Mouse (Mus musculus) adrenal gland, postnatal 4 days (tissue): ENCODE data around the gene Syne4. TPM values are rescaled to one million over a fixed set of nuclear protein-coding genes. Genes with fewer than 3 reads are reported as not detected.

Experiments used
- total RNA-seq, 2 experiments: library from RNA; stranded (reverse); gene quantifications; 2 replicates each; pipeline ENCODE4 v1.2.3; 2021

Gene Syne4
- total RNA-seq, 2 experiments from 2014 or later, result 40.1 to 60.6 TPM

Other genes starting within 250 kb of the Syne4 start
- 1 to 10 TPM; 1.4 to 2.3 TPM for gene Zfp82, start 241.9 kb upstream of the Syne4 start, total RNA-seq
- gene Gm26920, start 224.4 kb upstream of the Syne4 start, total RNA-seq, result not detected
- gene Zfp566, start 224.3 kb upstream of the Syne4 start, total RNA-seq, result 1 to 10 TPM; 6.1 to 7.0 TPM
- 10 to 100 TPM; 50.7 to 52.1 TPM for gene Zfp260, start 220.0 kb upstream of the Syne4 start, total RNA-seq
- gene Zfp382, start 192.9 kb upstream of the Syne4 start, total RNA-seq, result 10 to 100 TPM in 1 of 2 experiments, 1 to 10 TPM in 1; 8.0 to 10.2 TPM
- 10 to 100 TPM; 77.4 to 83.3 TPM for gene Zfp146, start 145.1 kb upstream of the Syne4 start, total RNA-seq
- 100 to 1,000 TPM; 176 to 250 TPM for gene Cox7a1, start 130.7 kb upstream of the Syne4 start, total RNA-seq
- gene Capns1, start 116.0 kb upstream of the Syne4 start, total RNA-seq, result 100 to 1,000 TPM; 418 to 431 TPM
- gene Polr2i, start 82.9 kb upstream of the Syne4 start, total RNA-seq, result 10 to 100 TPM; 82.1 to 84.3 TPM
- 10 to 100 TPM; 84.3 to 85.1 TPM for gene Tbcb, start 82.5 kb upstream of the Syne4 start, total RNA-seq
- not detected for gene Ovol3, start 79.1 kb upstream of the Syne4 start, total RNA-seq
- gene Thap8, start 34.7 kb upstream of the Syne4 start, total RNA-seq, result under 1 TPM; 0.54 to 0.70 TPM
- gene Wdr62, start 34.4 kb upstream of the Syne4 start, total RNA-seq, result 10 to 100 TPM; 12.1 to 13.5 TPM
- 10 to 100 TPM; 50.8 to 59.8 TPM for gene Clip3, start 23.1 kb upstream of the Syne4 start, total RNA-seq
- 10 to 100 TPM; 58.1 to 59.4 TPM for gene Alkbh6, start 6.1 kb upstream of the Syne4 start, total RNA-seq
- 1 to 10 TPM; 1.4 to 1.7 TPM for gene E130208F15Rik, start 6.9 kb downstream of the Syne4 start, total RNA-seq
- 10 to 100 TPM; 12.4 to 15.0 TPM for gene Sdhaf1, start 9.1 kb downstream of the Syne4 start, total RNA-seq
- 10 to 100 TPM; 18.7 to 19.5 TPM for gene Lrfn3, start 48.0 kb downstream of the Syne4 start, total RNA-seq
- gene Tyrobp, start 99.0 kb downstream of the Syne4 start, total RNA-seq, result 10 to 100 TPM; 26.6 to 40.2 TPM
- 1 to 10 TPM; 1.6 to 2.2 TPM for gene Hcst, start 105.0 kb downstream of the Syne4 start, total RNA-seq
- gene Nfkbid, start 106.9 kb downstream of the Syne4 start, total RNA-seq, result 1 to 10 TPM; 2.1 to 2.3 TPM
- 10 to 100 TPM; 49.5 to 59.1 TPM for gene Aplp1, start 130.7 kb downstream of the Syne4 start, total RNA-seq
- 1 to 10 TPM in 1 of 2 experiments, under 1 TPM in 1; 0.14 to 1.3 TPM for gene Kirrel2, start 142.9 kb downstream of the Syne4 start, total RNA-seq
- gene Nphs1, start 143.5 kb downstream of the Syne4 start, total RNA-seq, result 1 to 10 TPM in 1 of 2 experiments, under 1 TPM in 1; 0.08 to 7.1 TPM
- gene Prodh2, start 178.8 kb downstream of the Syne4 start, total RNA-seq, result 10 to 100 TPM; 11.6 to 24.9 TPM
- gene Arhgap33, start 220.3 kb downstream of the Syne4 start, total RNA-seq, result 10 to 100 TPM; 19.3 to 22.9 TPM
- gene Hspb6, start 237.4 kb downstream of the Syne4 start, total RNA-seq, result 10 to 100 TPM; 36.3 to 45.7 TPM
- gene Proser3, start 237.5 kb downstream of the Syne4 start, total RNA-seq, result 10 to 100 TPM; 12.9 to 16.3 TPM
- 10 to 100 TPM; 67.7 to 78.0 TPM for gene Lin37, start 245.0 kb downstream of the Syne4 start, total RNA-seq
- 10 to 100 TPM; 70.4 to 75.2 TPM for gene U2af1l4, start 248.5 kb downstream of the Syne4 start, total RNA-seq
- gene Gm49396, start 248.5 kb downstream of the Syne4 start, total RNA-seq, result 1 to 10 TPM; 7.6 to 8.7 TPM
- gene Psenen, start 248.8 kb downstream of the Syne4 start, total RNA-seq, result 100 to 1,000 TPM; 125 to 131 TPM